Mouse (Mus musculus) MEL (cell line): Measurements from ENCODE around the gene Cnih3. TPM values are rescaled to one million over a fixed set of nuclear protein-coding genes. Genes with fewer than 3 reads are reported as not detected.

Experiments used
- DNase-seq: peaks from one replicate; pipeline ENCODE4 v3.0.0; 2011; ENCODE audit warnings: low read depth, low spot score
- H3K27ac ChIP-seq: 2 replicates; pipeline ENCODE4 v1.5.1; 2012; ENCODE audit warnings: low read depth, mild to moderate bottlenecking, control low read depth, low read length, moderate library complexity; ENCODE audit not compliant: control insufficient read depth
- H3K27me3 ChIP-seq, 2 experiments: fragments of 150-350 bp in 1 of 2; sonication (generic) in 1 of 2; 2 replicates each; pipeline ENCODE4 v1.6.1; 2012; ENCODE audit warnings: low read length in 2 of 2, mild to moderate bottlenecking in 2 of 2, improper control_type of control experiment in 1 of 2, moderate library complexity in 1 of 2; ENCODE audit not compliant: insufficient read depth in 2 of 2, control insufficient read depth in 1 of 2
- H3K36me3 ChIP-seq, 2 experiments: 2 replicates each; pipeline ENCODE4 v1.6.1; 2012 to 2014; ENCODE audit warnings: low read length in 2 of 2, improper control_type of control experiment in 1 of 2, inconsistent platforms in 1 of 2, mild to moderate bottlenecking in 1 of 2; ENCODE audit not compliant: insufficient read depth in 2 of 2, control insufficient read depth in 1 of 2
- H3K4me1 ChIP-seq, 2 experiments: fragments of 150-350 bp in 1 of 2; sonication (generic) in 1 of 2; 2 replicates each; pipeline ENCODE4 v1.6.1; 2012; ENCODE audit warnings: low read length in 2 of 2, improper control_type of control experiment in 1 of 2, mild to moderate bottlenecking in 1 of 2; ENCODE audit not compliant: insufficient read depth in 2 of 2, control insufficient read depth in 1 of 2
- H3K4me3 ChIP-seq, 2 experiments: fragments of 150-350 bp in 1 of 2; sonication (generic) in 1 of 2; 2 replicates each; pipeline ENCODE4 v1.5.1; 2012; ENCODE audit warnings: low read depth in 2 of 2, low read length in 2 of 2, mild to moderate bottlenecking in 2 of 2, moderate library complexity in 2 of 2, control low read depth in 1 of 2, improper control_type of control experiment in 1 of 2; ENCODE audit not compliant: control insufficient read depth in 1 of 2, insufficient read depth in 1 of 2
- H3K79me2 ChIP-seq: 2 replicates; pipeline ENCODE4 v1.6.1; 2012; ENCODE audit warnings: mild to moderate bottlenecking, low read length, moderate library complexity; ENCODE audit not compliant: control insufficient read depth, poor library complexity, insufficient read depth
- H3K9ac ChIP-seq: 2 replicates; pipeline ENCODE4 v1.6.1; 2012; ENCODE audit warnings: low read depth, mild to moderate bottlenecking, control low read depth, low read length, moderate library complexity; ENCODE audit not compliant: control insufficient read depth, poor library complexity, severe bottlenecking
- H3K9me3 ChIP-seq: fragments of 150-350 bp; sonication (generic); replicated peaks from 2 replicates; pipeline ENCODE4 v1.6.1; 2012; ENCODE audit warnings: mild to moderate bottlenecking, low read length, improper control_type of control experiment, moderate library complexity; ENCODE audit not compliant: insufficient read depth
- BHLHE40 ChIP-seq: IDR thresholded peaks from 2 replicates; pipeline ENCODE4 v1.6.1; 2012; ENCODE audit warnings: low read depth, mild to moderate bottlenecking, inconsistent platforms, low read length, improper control_type of control experiment, borderline replicate concordance
- CHD1 ChIP-seq: IDR thresholded peaks from 2 replicates; pipeline ENCODE4 v1.6.1; 2012; ENCODE audit warnings: low read depth, mild to moderate bottlenecking, inconsistent platforms, low read length, improper control_type of control experiment
- CHD2 ChIP-seq: IDR thresholded peaks from 2 replicates; pipeline ENCODE4 v1.6.1; 2011; ENCODE audit warnings: low read length, improper control_type of control experiment
- ELF1 ChIP-seq: IDR thresholded peaks from 2 replicates; pipeline ENCODE4 v1.6.1; 2014; ENCODE audit warnings: low read depth, mild to moderate bottlenecking, inconsistent platforms, low read length, improper control_type of control experiment, moderate library complexity
- EP300 ChIP-seq, 2 experiments: IDR thresholded peaks; 2 replicates each; pipeline ENCODE4 v1.6.1; 2011; ENCODE audit warnings: improper control_type of control experiment in 2 of 2, low read length in 2 of 2, low read depth in 1 of 2, mild to moderate bottlenecking in 1 of 2
- ETS1 ChIP-seq: IDR thresholded peaks from 2 replicates; pipeline ENCODE4 v1.6.1; 2012; ENCODE audit warnings: low read depth, mild to moderate bottlenecking, inconsistent platforms, low read length, improper control_type of control experiment, moderate library complexity
- GABPA ChIP-seq: IDR thresholded peaks from 2 replicates; pipeline ENCODE4 v1.6.1; 2012; ENCODE audit warnings: low read depth, mild to moderate bottlenecking, inconsistent platforms, low read length, improper control_type of control experiment, moderate library complexity
- GATA1 ChIP-seq: IDR thresholded peaks from 2 replicates; pipeline ENCODE4 v1.6.1; 2011; ENCODE audit warnings: low read depth, low read length, improper control_type of control experiment
- HCFC1 ChIP-seq: IDR thresholded peaks from 2 replicates; pipeline ENCODE4 v1.6.1; 2012; ENCODE audit warnings: low read depth, mild to moderate bottlenecking, inconsistent platforms, low read length, improper control_type of control experiment, moderate library complexity
- KAT2A ChIP-seq: conservative IDR thresholded peaks from 2 replicates; pipeline ENCODE4 v1.6.1; 2012; ENCODE audit warnings: low read depth, low read length, improper control_type of control experiment, inconsistent platforms
- MAFK ChIP-seq: IDR thresholded peaks from 2 replicates; pipeline ENCODE4 v1.6.1; 2011; ENCODE audit warnings: low read depth, mild to moderate bottlenecking, low read length, improper control_type of control experiment, borderline replicate concordance
- MAZ ChIP-seq: IDR thresholded peaks from 2 replicates; pipeline ENCODE4 v1.6.1; 2012; ENCODE audit warnings: low read depth, mild to moderate bottlenecking, inconsistent platforms, low read length, improper control_type of control experiment
- MEF2A ChIP-seq: IDR thresholded peaks from 2 replicates; pipeline ENCODE4 v1.6.1; 2014; ENCODE audit warnings: low read depth, mild to moderate bottlenecking, inconsistent platforms, low read length, improper control_type of control experiment; ENCODE audit not compliant: poor library complexity, insufficient replicate concordance, severe bottlenecking; ENCODE audit errors: extremely low read depth
- MXI1 ChIP-seq: IDR thresholded peaks from 2 replicates; pipeline ENCODE4 v1.6.1; 2011; ENCODE audit warnings: mild to moderate bottlenecking, low read depth, low read length, improper control_type of control experiment
- NRF1 ChIP-seq: IDR thresholded peaks from 2 replicates; pipeline ENCODE4 v1.6.1; 2014; ENCODE audit warnings: low read depth, mild to moderate bottlenecking, inconsistent platforms, low read length, improper control_type of control experiment, moderate library complexity; ENCODE audit not compliant: poor library complexity, insufficient read depth, severe bottlenecking
- POLR2A ChIP-seq, 2 experiments: IDR thresholded peaks; 2 replicates each; pipeline ENCODE4 v1.6.1; 2011 to 2012; ENCODE audit warnings: low read length in 2 of 2, mild to moderate bottlenecking in 2 of 2, control low read depth in 1 of 2, improper control_type of control experiment in 1 of 2, low read depth in 1 of 2, moderate library complexity in 1 of 2; ENCODE audit not compliant: control insufficient read depth in 1 of 2, insufficient read depth in 1 of 2, poor library complexity in 1 of 2
- POLR2AphosphoS2 ChIP-seq: IDR thresholded peaks from 2 replicates; pipeline ENCODE4 v1.6.1; 2011; ENCODE audit warnings: low read length, improper control_type of control experiment
- POLR2AphosphoS5 ChIP-seq: IDR thresholded peaks from 2 replicates; pipeline ENCODE4 v1.6.1; 2012; ENCODE audit warnings: low read depth, borderline replicate concordance, mild to moderate bottlenecking, inconsistent platforms, low read length, moderate library complexity, mixed read lengths
- RAD21 ChIP-seq: IDR thresholded peaks from 2 replicates; pipeline ENCODE4 v1.6.1; 2011; ENCODE audit warnings: mild to moderate bottlenecking, low read depth, low read length, improper control_type of control experiment
- RCOR1 ChIP-seq: IDR thresholded peaks from 2 replicates; pipeline ENCODE4 v1.6.1; 2012; ENCODE audit warnings: low read depth, mild to moderate bottlenecking, inconsistent platforms, low read length, improper control_type of control experiment
- SMC3 ChIP-seq: IDR thresholded peaks from 2 replicates; pipeline ENCODE4 v1.6.1; 2011; ENCODE audit warnings: low read depth, low read length, improper control_type of control experiment
- TAL1 ChIP-seq: IDR thresholded peaks from 2 replicates; pipeline ENCODE4 v1.6.1; 2012; ENCODE audit warnings: mild to moderate bottlenecking, inconsistent platforms, low read length, moderate library complexity, mixed read lengths
- TCF12 ChIP-seq: IDR thresholded peaks from 2 replicates; pipeline ENCODE4 v1.6.1; 2014; ENCODE audit warnings: low read depth, mild to moderate bottlenecking, inconsistent platforms, low read length, improper control_type of control experiment, moderate library complexity
- USF1 ChIP-seq: IDR thresholded peaks from 2 replicates; pipeline ENCODE4 v1.6.1; 2014; ENCODE audit warnings: low read depth, mild to moderate bottlenecking, inconsistent platforms, low read length, improper control_type of control experiment, moderate library complexity
- ZKSCAN1 ChIP-seq: IDR thresholded peaks from 2 replicates; pipeline ENCODE4 v1.6.1; 2012; ENCODE audit warnings: low read depth, mild to moderate bottlenecking, inconsistent platforms, low read length, improper control_type of control experiment, moderate library complexity
- ZMIZ1 ChIP-seq: IDR thresholded peaks from 2 replicates; pipeline ENCODE4 v1.6.1; 2012; ENCODE audit warnings: low read depth, mild to moderate bottlenecking, inconsistent platforms, low read length, improper control_type of control experiment, moderate library complexity
- polyA plus RNA-seq, 2 experiments: library from polyadenylated mRNA; stranded (reverse) in 1 of 2; unstranded in 1 of 2; fragments of >175 nt in 1 of 2; fragments of >200 nt in 1 of 2; gene quantifications; 2 replicates each; pipeline versions ENCODE4 v1.2.1 to v1.2.4; 2012; ENCODE audit warnings: low replicate concordance in 2 of 2, low read depth in 1 of 2; ENCODE audit not compliant: insufficient read length in 2 of 2, insufficient read depth in 1 of 2, missing spikeins in 1 of 2
- total RNA-seq: library from RNA; depleted of rRNA; stranded (reverse); fragments of 300-350 nt; gene quantifications from 2 replicates; pipeline ENCODE4 v1.2.3, GENCODE M21; 2012

Gene Cnih3
- total and polyA plus RNA-seq, 3 experiments = not detected

DNA sequence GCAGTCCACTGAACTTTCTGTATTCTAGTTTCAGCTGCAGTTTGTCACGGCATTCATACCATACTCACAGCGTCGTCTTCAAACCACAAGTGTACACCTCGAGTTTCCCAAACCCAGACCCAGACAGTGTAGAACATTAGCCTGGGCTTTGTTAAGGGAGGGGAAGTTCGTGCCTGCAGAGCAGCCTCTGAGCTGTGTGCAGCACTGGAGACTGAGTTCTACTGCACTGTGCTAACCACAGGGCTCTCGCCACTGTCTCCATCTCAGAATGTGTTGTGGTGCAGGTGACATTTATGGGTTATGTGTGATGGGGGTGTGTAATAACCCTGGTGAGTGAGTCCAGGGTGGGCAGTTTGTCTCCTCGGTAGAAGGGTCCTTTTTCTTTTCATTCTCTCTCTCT is 104.5 kb downstream of the Cnih3 start:
- H3K79me2 ChIP-seq = no peaks in the 10 kb centered on the region
- H3K4me1 ChIP-seq = no peaks in the 10 kb centered on the region
- H3K9ac ChIP-seq = no peak overlapping the region
- no peak overlapping the region for H3K27ac ChIP-seq
- H3K27me3 ChIP-seq = peaks cover 5% of the 10 kb centered on the region in 2 experiments; a peak in 3 of 4 replicates
- H3K36me3 ChIP-seq = no peaks in the 10 kb centered on the region
- DNase-seq = no peak
- TF ChIP-seq RAD21 = no peak
- no peak for TF ChIP-seq BHLHE40
- TF ChIP-seq TAL1 = no peak
- no peak for TF ChIP-seq GABPA
- no peak for TF ChIP-seq RCOR1
- TF ChIP-seq EP300 (IDR thresholded peaks at IDR 0.05; ENCODE audit: low read depth in 1 of 2, low read length in 2 of 2) = no peak
- no peak for TF ChIP-seq TCF12
- TF ChIP-seq POLR2A (IDR thresholded peaks at IDR 0.05; ENCODE audit: control insufficient read depth in 1 of 2, insufficient read depth in 1 of 2, low read depth in 1 of 2, low read length in 2 of 2, poor library complexity in 1 of 2) = no peak
- TF ChIP-seq USF1 = no peak
- TF ChIP-seq ETS1 = no peak
- TF ChIP-seq MAZ = no peak
- TF ChIP-seq HCFC1 = no peak
- no peak for TF ChIP-seq ZKSCAN1
- TF ChIP-seq ZMIZ1 = no peak
- no peak for TF ChIP-seq KAT2A
- TF ChIP-seq NRF1 = no peak
- no peak for TF ChIP-seq POLR2AphosphoS5
- H3K4me3 ChIP-seq = no peak overlapping the region
- H3K9me3 ChIP-seq = no peaks in the 10 kb centered on the region

DNA sequence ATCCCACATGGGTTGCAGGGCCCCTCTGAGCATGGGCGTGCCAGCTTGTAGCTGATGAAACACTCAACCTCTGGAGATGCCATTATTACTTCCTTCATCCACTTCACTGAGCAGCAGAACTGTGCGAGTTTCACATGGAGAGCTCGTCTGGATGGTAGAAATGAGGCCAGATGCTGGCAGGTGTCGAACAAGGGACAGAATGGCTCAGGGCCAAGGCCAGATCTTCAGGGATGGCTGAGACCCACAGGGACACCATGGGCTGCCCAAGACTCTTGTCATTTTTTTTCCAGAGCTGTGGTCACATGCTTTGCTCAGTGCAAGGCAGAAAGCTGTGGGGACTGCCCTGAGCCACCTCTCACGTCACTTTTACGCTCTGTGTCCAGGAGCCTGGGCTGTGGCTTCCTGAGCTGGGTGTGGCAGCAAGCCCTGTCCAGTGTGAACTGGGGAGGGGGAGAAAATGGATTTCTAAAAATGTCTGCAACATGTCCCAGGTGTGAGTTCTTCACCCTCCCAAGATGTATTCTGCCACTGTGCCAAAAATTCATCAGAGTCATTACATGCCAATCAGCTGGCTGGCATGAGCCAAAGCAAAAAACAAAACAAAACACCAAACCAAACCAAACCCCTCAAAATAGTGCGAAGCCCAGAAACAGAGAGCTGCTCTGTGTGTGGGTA is 107.1 kb downstream of the Cnih3 start:
- H3K27me3 ChIP-seq = peaks cover 5% of the 10 kb centered on the region in 2 experiments; a peak in 3 of 4 replicates

More for the DNA sequence above, 107.1 kb downstream of the Cnih3 start:
- Histone ChIP-seq H3K36me3 (no peaks in the 10 kb centered on the region), H3K4me3 (no peak overlapping the region), H3K9me3 (no peaks in the 10 kb centered on the region), H3K9ac (no peak overlapping the region), H3K79me2 (no peaks in the 10 kb centered on the region), H3K4me1 (no peaks in the 10 kb centered on the region)
- DNase-seq = no peak
- no peak for TF ChIP-seq MEF2A
- TF ChIP-seq MAFK = no peak
- no peak for TF ChIP-seq EP300 (IDR thresholded peaks at IDR 0.05; ENCODE audit: low read depth in 1 of 2, low read length in 2 of 2)
- no peak for TF ChIP-seq USF1
- TF ChIP-seq ZMIZ1 = no peak
- TF ChIP-seq ZKSCAN1 = no peak
- no peak for TF ChIP-seq BHLHE40
- TF ChIP-seq MXI1 = no peak
- no peak for TF ChIP-seq SMC3
- no peak for TF ChIP-seq ELF1
- TF ChIP-seq MAZ = no peak
- TF ChIP-seq GATA1 = no peak
- no peak for TF ChIP-seq TAL1
- no peak for TF ChIP-seq POLR2AphosphoS2
- TF ChIP-seq CHD2 = no peak
- no peak for TF ChIP-seq POLR2A (IDR thresholded peaks at IDR 0.05; ENCODE audit: control insufficient read depth in 1 of 2, insufficient read depth in 1 of 2, low read depth in 1 of 2, low read length in 2 of 2, poor library complexity in 1 of 2)
- no peak for TF ChIP-seq CHD1
- TF ChIP-seq, all 39 proteins: peak for 0
- H3K27ac ChIP-seq = no peak overlapping the region
